Mouse (Mus musculus) bone marrow macrophage, adult 2 months (primary cell): ENCODE data around the gene Mark4.

Experiments used
- CTCF ChIP-seq: IDR thresholded peaks from 2 replicates; pipeline ENCODE4 v1.5.1; 2012; ENCODE audit warnings: low read depth, mild to moderate bottlenecking, low read length, moderate library complexity
- POLR2A ChIP-seq: IDR thresholded peaks from 2 replicates; pipeline ENCODE4 v1.6.1; 2012; ENCODE audit warnings: mild to moderate bottlenecking, low read depth, low read length, borderline replicate concordance

DNA sequence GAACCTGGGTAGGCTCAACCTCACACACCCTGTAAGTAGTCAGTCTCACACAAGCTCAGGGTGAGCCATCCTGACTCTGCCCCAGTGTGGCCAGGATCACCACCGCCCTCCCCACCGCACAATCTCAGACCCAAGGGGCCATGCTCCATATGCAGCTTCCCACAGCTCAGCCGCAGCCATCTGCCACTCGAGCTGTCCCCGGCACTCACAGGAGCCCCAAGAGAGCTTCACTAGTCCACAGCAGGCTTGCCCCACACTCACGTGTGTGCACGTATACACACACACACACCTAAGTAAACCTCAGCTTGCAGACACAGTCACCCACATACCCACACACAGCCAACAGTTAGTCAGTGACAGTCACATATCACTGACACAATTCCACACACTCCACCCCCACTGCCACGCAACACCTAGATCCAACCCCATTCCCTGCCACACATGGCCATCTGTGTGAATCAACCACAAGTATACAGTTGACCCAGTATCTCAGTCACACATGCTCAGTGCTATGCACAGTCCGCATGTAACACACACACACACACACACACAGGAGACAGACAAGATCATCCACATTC is 56.0 kb downstream of the Mark4 start:
- TF ChIP-seq CTCF (no peak), POLR2A (no peak)
